In genomic region chr17:34676671-34677070, GRCm38 (mm10) we compare ENCODE assay signal across 22 mouse cellular contexts. TPM values are rescaled to one million over a fixed set of nuclear protein-coding genes. Genes with fewer than 3 reads are reported as not detected.
A peak's percentile ranks its signal among the peaks of the same experiment; 100 is the strongest.
DNase-seq lines count a peak whose midpoint lies in the region; TF ChIP-seq lines count a peak whose summit lies in the region.
"Had no signal": no experiment of that assay in that cellular context is flagged by ENCODE, and none has a peak within 500 bp of the region (broad histone marks: within the 10 kb centered on the region; RNA-seq: fewer than 3 reads in every experiment).

No protein-coding gene starts in this region.

- DNase-seq in gastrocnemius, adult 2 months = peak; percentile 68
- DNase-seq in gastrocnemius, postnatal 36 days = no peak
- peak; percentile 98 for DNase-seq in heart, adult 11 months
- DNase-seq in heart, postnatal 10 days = no peak
- DNase-seq in testis, postnatal 10 days (ENCODE audit: low spot score) = no peak
- DNase-seq: adrenal gland, adult 8-10 months; adrenal gland, postnatal 14 days; adrenal gland, postnatal 36 days; B cell, adult 2 months; cerebellum, adult 11-12 months; cerebellum, adult 2 months; cerebellum, adult 9-10 months; cerebellum, postnatal 25 days had no signal

- no peaks in the 10 kb centered on the region; the same call in 1 of the 2 replicates for H3K27me3 ChIP-seq in testis, adult 2 months (ENCODE audit: control insufficient read depth, insufficient read depth, low read length)

- TF ChIP-seq CTCF in gastrocnemius, adult 2 months (IDR thresholded peaks at IDR 0.05) = no peak
- TF ChIP-seq CTCF in testis, adult 2 months (IDR thresholded peaks at IDR 0.05; ENCODE audit: control insufficient read depth, insufficient read depth, insufficient replicate concordance, low read depth, low read length) = no peak

- H3K4me1 ChIP-seq in testis, adult 2 months (ENCODE audit: control insufficient read depth, insufficient read depth, low read length) = peaks cover 21% of the 10 kb centered on the region

- no peaks in the 10 kb centered on the region for H3K36me3 ChIP-seq in testis, adult 2 months (ENCODE audit: control insufficient read depth, insufficient read depth, low read length)
- H3K36me3 ChIP-seq: embryonic facial prominence, embryonic 10.5 days; embryonic facial prominence, embryonic 12.5 days; forebrain, embryonic 15.5 days; G1E had no signal

- H3K27ac ChIP-seq in gastrocnemius, adult 2 months = peak overlapping the region; percentile 59
- peak overlapping the region; percentile 19; the same call in 1 of the 2 replicates for H3K27ac ChIP-seq in testis, adult 2 months (ENCODE audit: control insufficient read depth, insufficient read depth, low read depth, low read length)
- H3K27ac ChIP-seq: embryonic facial prominence, embryonic 10.5 days; embryonic facial prominence, embryonic 12.5 days; forebrain, embryonic 13.5 days; forebrain, embryonic 15.5 days had no signal

- H3K4me3 ChIP-seq in gastrocnemius, adult 2 months = no peak overlapping the region
- no peak overlapping the region for H3K4me3 ChIP-seq in testis, adult 2 months (ENCODE audit: control insufficient read depth, low read depth, low read length)
- H3K4me3 ChIP-seq: embryonic facial prominence, embryonic 10.5 days; embryonic facial prominence, embryonic 12.5 days; forebrain, embryonic 13.5 days; forebrain, embryonic 15.5 days had no signal

- TF ChIP-seq POLR2A in testis, adult 2 months (IDR thresholded peaks at IDR 0.05; ENCODE audit: control insufficient read depth, low read depth, low read length) = no peak

- intact Hi-C loops in gastrocnemius, adult 2 months (cut with DNase I) = no loop called here
- intact Hi-C loops in gastrocnemius, postnatal 36 days (cut with DNase I) = no loop called here
- intact Hi-C loops in heart, postnatal 10 days (cut with DNase I) = no loop called here

RNA-seq across cellular contexts. Expression of gene Tnxb, which starts 6.3 kb away (rescaled TPM):
- total RNA-seq in gastrocnemius, adult 2 months (2021) = 10 to 100 TPM; 30.7 to 41.6 TPM
- total RNA-seq in gastrocnemius, postnatal 36 days (2021) = 10 to 100 TPM; 33.8 to 37.0 TPM
- total RNA-seq in heart, postnatal 10 days (2021) = 10 to 100 TPM; 63.9 to 66.5 TPM
- polyA plus RNA-seq in testis, adult 2 months (2012; rRNA removed) = 0.77 and 1.9 TPM in 2 replicates
- total RNA-seq: CH12.LX had no signal
- polyA plus RNA-seq: activated CD4-positive, CD25-positive, alpha-beta regulatory T cell, adult 4 months; CD4-positive, CD25-positive, alpha-beta regulatory T cell, adult 4 months; embryonic facial prominence, embryonic 10.5 days; G1E had no signal

RNA-seq across cellular contexts. Expression of gene Atf6b, which starts 29.7 kb away (rescaled TPM):
- total RNA-seq in gastrocnemius, adult 2 months (2021) = 1 to 10 TPM; 7.1 to 9.1 TPM
- 1 to 10 TPM; 5.7 to 6.6 TPM for total RNA-seq in gastrocnemius, postnatal 36 days (2021)
- 10 to 100 TPM; 19.0 to 19.3 TPM for total RNA-seq in heart, postnatal 10 days (2021)
- polyA plus RNA-seq in testis, adult 2 months (2012; rRNA removed) = 27.9 and 28.4 TPM in 2 replicates

RNA-seq across cellular contexts. Expression of gene Fkbpl, which starts 32.1 kb away (rescaled TPM):
- 1 to 10 TPM; 4.5 to 9.3 TPM for total RNA-seq in gastrocnemius, adult 2 months (2021)
- 1 to 10 TPM; 6.0 to 8.2 TPM for total RNA-seq in gastrocnemius, postnatal 36 days (2021)
- total RNA-seq in heart, postnatal 10 days (2021) = 1 to 10 TPM; 8.5 to 9.9 TPM
- 156 and 172 TPM in 2 replicates for polyA plus RNA-seq in testis, adult 2 months (2012; rRNA removed)

RNA-seq across cellular contexts. Expression of gene Prrt1, which starts 47.3 kb away (rescaled TPM):
- under 1 TPM; 0.28 to 0.36 TPM for total RNA-seq in gastrocnemius, adult 2 months (2021)
- 1 to 10 TPM in 1 of 2 experiments, under 1 TPM in 1; 0.35 to 1.5 TPM for total RNA-seq in gastrocnemius, postnatal 36 days (2021)
- total RNA-seq in heart, postnatal 10 days (2021) = 1 to 10 TPM in 1 of 2 experiments, under 1 TPM in 1; 0.89 to 1.2 TPM
- 1.5 and 1.6 TPM in 2 replicates for polyA plus RNA-seq in testis, adult 2 months (2012; rRNA removed)
- total RNA-seq: CH12.LX, G1E had no signal
- polyA plus RNA-seq: G1E had no signal

RNA-seq across cellular contexts. Expression of gene Ppt2, which starts 48.4 kb away (rescaled TPM):
- total RNA-seq in gastrocnemius, adult 2 months (2021) = 10 to 100 TPM; 40.5 to 42.2 TPM
- 10 to 100 TPM; 36.2 to 40.0 TPM for total RNA-seq in gastrocnemius, postnatal 36 days (2021)
- 10 to 100 TPM; 39.0 to 45.7 TPM for total RNA-seq in heart, postnatal 10 days (2021)
- polyA plus RNA-seq in testis, adult 2 months (2012; rRNA removed) = 15.9 and 20.2 TPM in 2 replicates

Comparison
In these comparisons a context has a peak if more than half of its experiments do, and no peak if none do; other contexts are left out.
1. DNase-seq: peak in gastrocnemius, adult 2 months (single experiment) and heart, adult 11 months (single experiment); none in gastrocnemius, postnatal 36 days (0 of 2), heart, postnatal 10 days (0 of 2) and testis, postnatal 10 days (single experiment).